Mouse (Mus musculus): ENCODE data around the gene Ccl22.

DNA sequence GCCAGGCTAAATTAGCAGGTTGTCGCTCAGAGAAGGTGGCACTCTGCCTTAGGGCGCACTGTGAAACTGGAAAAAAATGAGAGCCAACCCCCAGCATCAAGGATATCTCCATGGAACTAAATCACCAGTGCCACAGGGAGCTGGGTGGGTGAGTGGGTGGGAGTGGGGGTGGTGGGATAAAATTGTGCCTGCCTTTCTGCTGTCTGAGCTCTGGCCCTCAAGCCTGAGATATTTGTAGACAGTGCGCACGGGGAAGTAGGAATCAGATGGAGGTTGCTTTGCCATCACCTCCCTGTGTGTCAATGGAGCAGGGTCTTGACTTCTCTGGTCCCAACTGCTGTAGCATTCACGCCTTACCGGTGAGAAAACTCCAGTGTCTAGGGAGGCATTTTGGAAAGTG, 27.7 kb downstream of the Ccl22 start:
- no peak for TF ChIP-seq CTCF (IDR thresholded peaks at IDR 0.05; ENCODE audit: low read depth)
- no peak for TF ChIP-seq EP300 (optimal IDR thresholded peaks at IDR 0.05)

Data from stomach, postnatal 0 days (tissue).